Mouse (Mus musculus) 416B (cell line): ENCODE data around the gene Slmap.
"Not testable (repeated sequence)": the region's sequence is repeated elsewhere in the genome, so short reads cannot be mapped to it uniquely, and the experiment has no call there.

Source experiments
- DNase-seq: peaks from one replicate; pipeline ENCODE4 v3.0.0; 2011; ENCODE audit warnings: low read depth

The Slmap gene

DNA sequence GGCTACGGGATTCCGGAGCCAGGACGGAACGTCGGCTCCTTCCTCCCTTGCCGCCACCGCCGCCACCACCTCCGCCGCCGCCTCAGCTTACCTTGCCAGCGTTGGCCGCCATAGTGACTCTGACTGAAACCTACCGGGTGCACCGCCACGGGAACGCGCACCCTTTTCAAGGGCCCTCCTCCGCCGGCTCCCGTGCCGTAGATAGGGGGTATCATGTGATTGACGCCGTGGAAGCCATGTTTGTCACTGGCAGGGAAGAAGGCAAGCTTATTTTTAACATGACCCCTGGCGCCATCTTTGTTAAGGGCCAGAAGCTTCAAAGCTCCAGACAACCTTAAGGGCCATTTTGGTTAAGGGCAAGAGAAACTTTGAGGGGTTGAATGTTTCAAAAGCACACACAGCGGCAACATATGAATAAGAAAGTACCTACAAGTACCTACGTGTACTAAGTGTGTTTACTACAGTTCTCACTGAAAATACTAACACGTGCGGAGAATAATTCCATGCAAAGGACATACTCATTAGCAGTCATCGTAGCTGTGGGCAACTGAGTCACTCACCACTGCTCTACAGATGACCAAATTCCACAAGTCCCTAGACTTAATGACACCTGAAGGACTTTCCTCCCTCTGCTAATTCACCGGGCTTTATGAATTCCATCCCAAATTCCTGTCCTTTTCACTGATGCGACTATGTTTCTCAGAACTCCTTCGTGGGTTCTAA lies at the start of gene Slmap:
TSS of gene Slmap (minus strand) at position 175 of the 723 bp plus-strand sequence.
- peak; percentile 99 for DNase-seq

DNA sequence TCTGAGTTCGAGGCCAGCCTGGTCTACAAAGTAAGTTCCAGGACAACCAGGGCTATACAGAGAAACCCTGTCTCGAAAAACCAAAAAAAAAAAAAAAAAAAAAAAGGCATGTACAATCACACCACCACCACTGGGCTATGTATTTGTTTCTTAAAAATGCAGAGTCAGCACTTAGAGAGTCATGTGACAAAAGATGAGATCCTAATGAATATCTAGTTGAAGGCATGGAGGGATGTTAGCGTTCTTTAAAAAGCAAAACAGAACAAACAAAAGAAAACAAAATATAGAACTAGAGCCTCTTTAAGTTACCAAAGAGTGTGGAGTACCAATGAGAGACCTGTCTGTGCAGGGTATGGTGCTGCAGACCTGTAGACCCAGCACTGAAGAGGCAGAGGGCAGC lies 48.9 kb upstream of the Slmap start:
- no peak for DNase-seq

DNA sequence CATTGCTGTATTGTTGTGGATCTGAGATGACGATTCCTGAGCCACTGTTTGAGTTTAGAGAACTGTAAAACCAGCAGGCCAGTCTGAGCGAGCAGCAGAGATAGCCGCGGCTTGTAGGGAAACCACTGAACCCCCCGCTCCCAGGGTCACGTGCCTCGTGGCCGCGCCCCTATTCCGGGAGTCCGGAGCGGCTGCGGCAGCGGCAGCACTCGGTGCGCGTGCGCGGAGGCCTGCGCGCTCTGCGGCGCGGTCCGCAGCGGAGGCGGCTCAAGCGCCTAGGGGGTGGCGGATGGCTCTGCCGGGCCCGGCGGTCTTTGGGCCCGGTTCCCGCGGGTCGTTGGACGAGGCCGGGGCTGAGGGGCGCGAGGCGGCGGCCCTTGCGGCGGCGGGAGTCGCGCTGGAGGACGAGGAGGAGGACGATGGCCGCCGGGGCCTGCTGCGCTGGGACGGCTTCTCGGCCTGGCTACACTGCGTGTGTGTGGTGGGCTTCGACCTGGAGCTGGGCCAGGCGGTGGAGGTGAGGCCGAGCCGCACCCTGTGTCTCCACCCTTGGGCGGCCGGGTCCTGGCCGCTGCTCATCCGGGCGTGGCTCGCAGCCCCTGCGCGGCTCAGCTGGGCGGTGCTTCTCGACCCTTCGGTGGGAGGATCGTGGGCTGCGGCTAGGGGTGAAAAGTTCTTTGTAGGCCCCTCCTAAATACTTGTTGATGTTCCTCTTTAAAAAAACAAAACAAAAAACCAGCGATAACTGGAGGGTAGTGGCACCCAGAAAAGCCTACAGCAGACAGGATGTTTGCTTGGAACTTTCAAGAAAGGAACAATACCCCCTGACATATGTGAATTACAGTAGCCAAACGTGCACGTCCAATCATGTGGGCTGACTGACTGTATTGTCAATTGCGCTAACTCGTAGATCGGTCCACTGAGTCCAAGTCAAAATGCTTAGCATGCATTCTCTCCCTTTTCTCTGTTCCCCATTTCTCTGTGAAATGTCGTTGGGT lies 44.9 kb upstream of the Slmap start:
- peak; percentile 91 for DNase-seq

DNA sequence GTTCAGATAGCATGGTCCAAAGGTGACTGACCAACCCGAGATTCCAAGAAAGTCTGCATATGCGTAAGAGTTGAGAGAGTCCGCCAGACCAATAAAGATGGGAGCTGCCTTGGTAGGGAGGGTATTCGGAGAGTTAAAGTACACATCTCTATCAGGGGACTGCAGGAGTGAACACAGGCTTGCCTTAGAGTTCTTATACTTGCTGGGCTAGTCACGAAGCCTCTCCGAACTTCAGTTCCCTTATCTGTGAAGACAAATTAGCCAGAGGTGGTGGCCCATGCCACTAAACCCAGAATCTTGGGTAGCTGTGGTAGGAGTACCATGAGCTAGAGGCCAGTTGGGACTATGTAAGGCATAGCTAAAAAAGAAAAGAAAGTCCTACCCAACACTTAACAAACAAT lies 44.1 kb upstream of the Slmap start:
- no peak for DNase-seq

DNA sequence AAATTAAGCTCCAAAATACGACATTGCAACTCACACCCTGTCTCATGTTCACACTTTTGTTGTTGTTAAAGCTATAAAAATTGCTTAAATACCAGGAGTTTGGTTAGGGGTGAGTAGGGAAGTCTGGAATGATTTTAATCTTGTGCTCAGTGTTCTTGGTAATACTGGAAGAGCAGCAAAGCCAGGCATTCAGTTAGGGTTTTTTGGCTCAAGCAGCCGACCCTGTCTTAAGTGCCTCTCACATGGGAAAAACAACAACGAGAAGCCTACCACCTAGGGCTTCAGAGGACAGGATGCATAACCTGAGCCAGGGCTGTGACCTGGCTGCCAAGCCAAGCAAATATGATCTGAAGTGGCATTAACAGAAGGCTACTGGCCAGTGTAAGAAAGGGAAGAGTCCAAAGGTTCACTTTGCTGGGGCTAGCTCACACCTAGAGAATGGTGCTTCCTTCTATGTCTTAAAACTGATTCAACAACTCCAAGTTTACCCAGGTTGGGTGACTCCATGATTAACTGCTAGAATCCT lies 41.6 kb upstream of the Slmap start:
- no peak for DNase-seq

DNA sequence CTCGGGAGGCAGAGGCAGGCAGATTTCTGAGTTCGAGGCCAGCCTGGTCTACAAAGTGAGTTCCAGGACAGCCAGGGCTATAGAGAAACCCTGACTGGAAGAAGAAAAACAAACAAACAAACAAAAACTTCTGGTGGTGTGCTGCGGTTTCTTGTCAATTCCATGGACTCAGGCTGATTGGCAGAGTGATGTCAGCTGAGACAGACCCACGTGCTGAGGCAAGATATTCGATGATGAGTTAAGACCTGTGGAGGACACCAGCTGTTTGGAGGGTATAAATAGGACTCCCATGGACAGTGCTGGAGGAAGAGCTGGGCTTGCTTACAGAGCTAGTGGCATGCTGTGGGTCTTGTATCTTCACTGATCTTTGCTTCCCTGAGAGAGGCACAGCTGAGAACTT lies 38.8 kb upstream of the Slmap start, which contains the start of gene Dennd6a:
TSS of gene Dennd6a (plus strand) at position 301 of the 400 bp plus-strand sequence.
- DNase-seq, result not testable (repeated sequence)

DNA sequence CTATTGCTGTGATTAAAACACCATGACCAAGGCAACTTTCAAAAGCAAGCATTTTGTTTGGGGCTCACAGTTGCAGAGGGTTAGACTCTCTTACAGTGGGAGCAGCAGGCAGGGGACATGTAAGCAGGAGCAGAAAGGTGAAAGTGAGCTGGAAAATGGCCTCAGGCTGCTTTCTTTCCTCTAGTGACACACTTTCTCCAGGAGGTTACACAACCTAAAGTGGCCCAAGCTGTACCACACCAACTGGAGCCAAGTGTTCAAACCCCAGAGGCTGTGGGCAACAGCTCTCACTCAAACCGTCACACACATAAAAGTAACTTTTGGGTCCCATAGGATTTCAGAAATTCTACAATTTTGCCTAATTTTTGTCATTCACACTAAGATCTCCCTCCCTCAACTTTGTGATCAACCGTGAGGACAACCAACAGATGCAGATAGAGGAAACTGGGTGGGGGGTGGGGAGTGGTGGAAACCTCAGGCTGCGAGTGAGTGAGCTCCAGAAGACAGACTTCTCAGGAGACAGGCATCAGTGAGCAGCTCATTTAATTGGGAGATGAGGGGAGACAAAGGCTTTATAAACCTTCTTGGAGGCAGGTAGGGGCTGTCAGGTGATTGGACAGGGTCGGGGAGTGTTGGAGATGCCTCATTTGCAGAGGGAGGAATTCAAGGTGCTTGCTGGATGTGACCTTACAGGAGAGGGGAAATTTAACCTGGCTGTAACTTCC lies 37.4 kb upstream of the Slmap start:
- DNase-seq, result peak; percentile 38

DNA sequence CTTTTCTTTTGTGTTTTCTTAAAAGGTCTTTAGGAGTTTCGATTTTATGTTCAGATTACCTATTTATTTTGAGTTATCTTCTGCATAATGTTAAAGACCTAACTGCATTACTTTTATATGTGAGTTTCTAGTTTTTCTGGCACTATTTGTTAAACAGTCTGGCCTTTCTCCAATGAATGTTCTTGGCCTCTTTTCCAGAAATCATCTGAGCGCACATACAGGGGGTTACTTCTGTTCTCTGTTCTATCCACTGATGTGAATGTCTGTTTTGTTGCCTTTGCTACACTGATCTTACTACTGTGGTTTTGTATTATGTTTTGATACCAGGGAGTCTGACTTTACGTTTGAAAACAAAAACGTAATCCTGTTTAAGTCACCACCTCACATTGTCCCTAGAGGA lies 35.1 kb upstream of the Slmap start:
- DNase-seq, result no peak

DNA sequence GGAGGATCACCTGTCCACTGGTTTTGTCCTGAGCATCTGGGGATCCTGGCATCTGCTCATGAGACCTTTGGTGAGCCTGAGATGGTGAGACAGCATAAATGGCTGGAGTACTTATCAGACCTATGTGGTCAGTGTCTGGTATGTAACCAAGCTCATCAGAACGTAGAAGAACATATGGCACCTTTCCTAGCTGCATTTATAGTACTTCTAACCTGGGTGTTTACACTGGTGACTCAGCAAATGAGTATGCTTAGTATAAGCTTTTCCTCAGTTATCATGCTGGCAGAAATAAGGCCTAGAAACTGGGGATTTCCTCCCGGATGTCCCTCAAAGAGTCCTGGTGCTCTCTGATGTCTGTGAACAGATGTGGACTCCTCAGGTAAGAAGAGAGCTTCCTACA lies 27.5 kb upstream of the Slmap start:
- no peak for DNase-seq

DNA sequence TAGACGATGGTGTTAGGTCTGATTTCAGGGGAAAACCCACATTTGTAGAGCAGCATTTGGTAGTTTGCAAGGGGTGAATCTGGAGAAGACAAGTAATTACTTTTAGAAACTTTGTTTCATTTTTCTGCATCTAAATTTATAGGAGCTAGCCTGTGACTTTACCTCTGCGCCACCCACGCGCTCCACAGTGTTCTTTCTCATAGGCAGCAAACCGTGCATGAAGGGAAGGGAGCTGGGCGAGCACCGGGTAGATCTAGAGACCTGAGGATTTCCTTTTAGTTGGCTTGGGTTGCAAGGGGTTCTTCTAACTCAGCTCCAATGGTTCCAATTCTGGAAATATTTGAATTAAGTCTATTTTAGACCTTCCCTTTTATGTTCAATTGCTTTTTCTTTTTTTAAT lies 23.8 kb upstream of the Slmap start:
- DNase-seq, result no peak

DNA sequence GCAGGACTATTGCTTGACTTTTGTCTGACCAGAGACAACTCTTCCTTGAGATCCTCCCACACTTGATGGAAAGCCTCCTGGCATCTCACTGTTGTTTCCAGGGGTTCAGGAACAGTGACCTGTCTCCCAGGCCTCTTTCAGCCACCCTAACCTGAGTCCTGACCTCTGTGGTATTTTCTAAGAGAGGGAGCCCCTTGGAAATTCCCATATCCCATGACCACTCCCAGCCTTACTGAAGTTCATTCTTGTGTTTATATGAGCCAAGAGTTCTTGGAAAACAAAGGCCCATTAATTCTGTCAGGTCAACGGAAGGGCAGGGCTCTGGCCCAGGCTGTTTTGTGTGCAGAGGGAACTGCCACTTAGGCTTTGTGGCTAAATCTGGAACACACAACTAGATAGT lies 22.9 kb upstream of the Slmap start:
- DNase-seq, result no peak

DNA sequence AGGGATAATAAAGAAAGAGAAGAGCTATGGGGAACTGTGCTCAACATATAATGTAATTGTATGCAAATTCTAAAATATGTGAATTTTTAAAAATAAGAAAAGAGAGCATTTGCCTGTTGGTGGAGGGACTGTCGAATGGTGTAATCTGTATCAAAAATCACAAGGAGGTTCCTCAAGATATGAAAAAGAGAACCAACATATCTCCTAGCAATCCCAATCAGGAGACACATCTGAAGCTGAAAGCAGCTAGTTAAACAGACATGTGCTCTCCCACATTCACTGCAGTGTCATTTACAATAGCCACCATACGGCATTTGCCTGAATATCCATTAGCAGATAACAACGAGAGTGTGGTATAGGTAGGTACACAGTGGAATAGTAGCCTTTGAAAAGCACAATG lies 18.1 kb upstream of the Slmap start:
- DNase-seq, result peak; percentile 49

DNA sequence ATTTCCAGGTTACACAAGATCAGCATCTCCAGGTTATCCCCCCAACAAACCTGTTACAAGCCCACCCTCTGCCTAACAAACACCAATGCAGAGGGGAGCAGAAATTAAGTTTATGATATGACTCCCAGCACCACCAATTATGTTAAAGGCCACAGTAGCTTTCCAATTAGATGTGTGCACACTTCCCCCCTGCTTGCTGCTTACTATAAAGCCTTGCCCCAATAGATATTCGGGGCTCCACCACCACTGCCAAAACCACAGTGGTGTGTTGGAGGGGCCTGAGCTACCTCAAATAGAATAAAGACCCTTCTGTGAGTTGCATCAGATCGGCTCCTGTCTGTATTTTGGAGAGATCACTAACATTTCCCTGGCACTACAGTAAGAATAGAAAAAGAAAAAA lies 17.7 kb upstream of the Slmap start:
- DNase-seq, result no peak

DNA sequence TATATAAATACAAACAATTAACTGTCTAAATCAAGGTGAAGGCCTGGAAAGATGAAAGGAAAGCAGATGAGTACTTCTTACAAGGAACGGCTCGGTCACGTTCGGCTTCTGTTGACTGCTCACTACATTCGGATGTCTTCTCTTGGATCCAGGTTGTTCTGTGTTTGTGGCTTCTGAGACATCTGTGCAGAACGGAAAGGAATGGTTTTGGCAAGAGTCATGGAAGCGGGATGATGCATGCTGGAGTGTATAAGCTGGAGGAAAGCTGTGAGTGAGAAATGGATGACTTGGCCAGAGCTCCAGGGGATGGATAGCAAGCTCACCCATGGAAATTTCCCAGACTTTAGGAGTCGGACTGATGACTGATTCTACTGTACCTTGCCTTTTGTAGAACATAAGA lies 16.0 kb upstream of the Slmap start:
- DNase-seq, result no peak

DNA sequence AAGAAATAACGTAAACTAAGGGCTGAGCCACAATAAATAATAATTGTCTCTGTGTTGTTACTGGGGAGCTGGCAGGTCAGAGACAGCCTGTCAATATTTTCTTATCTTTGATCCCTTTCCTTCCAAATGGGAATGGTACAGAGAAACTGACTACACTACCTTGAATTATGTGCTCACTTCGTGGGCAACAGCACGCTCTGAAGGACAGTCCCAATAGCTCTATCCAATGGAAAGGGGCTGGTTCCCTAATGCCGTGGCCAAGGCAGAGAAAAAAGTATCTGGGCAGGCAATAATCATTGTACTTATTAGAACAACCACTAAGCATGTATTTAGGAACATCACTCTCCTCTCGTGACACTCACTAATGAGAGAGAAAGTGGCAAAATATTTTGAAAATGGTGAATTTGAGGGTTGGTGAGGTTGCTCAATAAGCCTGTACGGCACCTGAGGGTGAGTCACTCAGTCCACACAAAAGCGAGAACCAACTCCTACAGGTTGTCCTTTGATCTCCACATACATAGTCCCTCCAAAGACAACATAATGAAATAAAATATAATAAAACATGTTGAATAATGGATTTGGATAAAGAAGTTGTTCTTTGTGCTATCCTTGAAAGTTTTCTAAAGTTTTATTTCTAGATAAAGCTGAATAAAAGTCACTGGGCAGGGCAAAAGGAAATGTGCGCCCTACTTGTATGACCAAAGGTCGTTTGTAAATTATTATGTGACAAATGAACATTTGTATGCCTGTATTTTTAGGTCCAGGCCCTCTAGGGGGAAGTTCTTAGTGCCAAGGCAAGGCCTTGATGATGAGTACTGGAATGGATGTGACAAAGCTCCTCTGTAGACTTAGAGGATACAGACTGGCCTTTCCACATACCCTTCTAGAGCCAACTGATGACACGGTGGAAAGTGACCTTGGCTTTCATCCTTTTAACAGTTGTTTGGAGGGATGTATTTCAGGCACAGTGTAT lies 13.1 kb upstream of the Slmap start:
- peak; percentile 28 for DNase-seq

DNA sequence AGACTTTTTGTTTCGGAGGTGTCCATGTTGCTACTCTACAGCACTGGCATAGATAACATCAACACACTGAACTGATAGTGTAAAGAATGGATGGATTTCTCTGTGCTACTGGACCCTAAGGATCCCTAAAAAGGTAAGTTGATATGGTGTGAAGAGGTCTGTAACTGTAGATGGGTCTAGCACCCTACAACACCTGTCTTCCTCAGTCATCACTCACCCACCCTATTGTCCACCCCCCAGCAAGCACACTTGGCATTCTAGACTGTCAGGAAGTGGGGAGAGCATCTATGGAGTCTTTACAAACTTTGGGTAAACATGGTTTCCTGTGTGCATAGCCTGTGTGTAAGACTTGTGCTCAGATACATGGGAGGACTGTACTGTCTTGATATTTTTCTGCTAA lies 7.4 kb upstream of the Slmap start:
- no peak for DNase-seq

DNA sequence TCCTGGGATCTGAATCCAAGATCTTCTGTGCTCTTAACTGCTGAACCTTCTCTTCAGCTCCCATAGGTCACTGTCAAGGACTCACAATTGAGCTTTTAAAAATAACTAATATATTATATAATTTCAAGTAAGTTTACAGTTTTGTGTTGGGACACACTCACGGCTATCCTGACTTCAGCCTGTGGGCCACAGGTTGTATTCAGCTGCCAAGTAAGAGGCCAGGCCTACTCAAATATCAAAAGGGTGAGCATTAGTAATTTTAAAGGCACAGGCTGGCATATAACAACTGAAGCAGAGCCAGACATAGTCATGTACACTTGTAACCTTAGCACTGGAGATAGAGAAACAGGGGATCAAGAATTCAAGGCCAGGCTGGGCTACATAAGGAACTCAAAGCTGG lies 5.8 kb upstream of the Slmap start:
- no peak for DNase-seq

DNA sequence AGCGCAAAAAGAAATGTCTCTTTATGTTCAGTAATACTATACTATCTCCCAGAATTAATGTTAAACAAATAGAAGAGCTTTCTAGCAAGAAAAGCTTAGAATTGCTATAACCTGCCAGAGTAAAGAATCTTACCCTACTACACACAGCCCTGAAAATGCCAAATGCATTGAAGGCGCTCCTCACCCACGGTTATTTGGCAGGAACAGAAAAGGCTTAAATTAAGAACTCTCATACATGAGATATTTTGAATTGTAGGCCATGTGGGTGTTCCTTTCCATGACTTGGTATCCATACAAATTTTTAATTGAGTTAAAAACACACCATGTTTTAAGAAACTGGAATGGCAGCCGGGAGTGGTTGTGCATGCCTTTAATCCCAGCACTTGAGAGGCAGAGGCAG lies 4.5 kb upstream of the Slmap start:
- DNase-seq, result no peak

DNA sequence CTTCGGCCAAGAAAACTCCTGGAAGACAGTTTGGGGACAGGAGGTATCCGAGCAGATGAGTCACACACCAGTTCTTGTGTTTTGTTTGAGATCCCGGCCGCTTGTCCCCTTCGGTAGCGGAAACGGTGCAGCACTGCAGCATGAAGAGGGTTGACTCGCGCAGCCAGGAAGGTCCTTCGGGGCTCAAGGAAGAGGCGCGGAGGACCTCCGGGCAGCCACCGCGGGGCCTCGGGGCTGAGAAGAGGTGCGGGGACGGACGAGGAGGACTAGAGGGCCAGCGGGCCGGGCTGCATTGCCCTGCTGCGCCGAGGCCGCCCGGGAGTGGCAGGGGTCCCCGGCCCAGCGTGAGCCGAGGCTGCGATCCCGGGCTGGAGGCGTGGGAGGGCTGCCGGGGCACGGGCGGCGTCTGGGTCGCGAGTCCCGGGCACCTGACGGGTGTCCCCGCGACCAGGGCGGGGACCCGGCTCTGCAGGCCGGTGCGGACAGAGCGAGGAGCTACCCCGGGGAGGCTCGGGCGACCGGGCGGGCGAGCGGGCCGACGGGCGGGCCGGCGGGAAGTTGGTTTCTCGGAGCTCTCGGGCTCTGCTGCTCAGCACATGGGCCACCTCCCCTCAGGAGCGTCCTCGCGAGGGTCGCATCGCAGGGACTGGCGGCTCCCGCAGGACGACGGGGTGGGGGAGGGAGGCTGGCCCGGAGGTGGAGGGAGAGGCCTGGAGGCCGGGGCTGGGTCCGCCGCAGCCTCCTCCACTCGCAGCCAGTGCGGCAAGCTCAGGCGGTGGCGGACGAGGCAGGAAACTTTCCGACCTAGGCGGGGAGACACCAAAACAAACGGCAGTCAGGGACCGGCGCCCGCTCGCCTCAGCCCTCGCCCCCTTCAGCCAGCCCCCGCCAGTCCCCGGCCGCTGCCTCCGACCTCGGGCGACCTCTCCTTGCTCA lies 642 bp downstream of the Slmap start:
- DNase-seq, result peak; percentile 77

DNA sequence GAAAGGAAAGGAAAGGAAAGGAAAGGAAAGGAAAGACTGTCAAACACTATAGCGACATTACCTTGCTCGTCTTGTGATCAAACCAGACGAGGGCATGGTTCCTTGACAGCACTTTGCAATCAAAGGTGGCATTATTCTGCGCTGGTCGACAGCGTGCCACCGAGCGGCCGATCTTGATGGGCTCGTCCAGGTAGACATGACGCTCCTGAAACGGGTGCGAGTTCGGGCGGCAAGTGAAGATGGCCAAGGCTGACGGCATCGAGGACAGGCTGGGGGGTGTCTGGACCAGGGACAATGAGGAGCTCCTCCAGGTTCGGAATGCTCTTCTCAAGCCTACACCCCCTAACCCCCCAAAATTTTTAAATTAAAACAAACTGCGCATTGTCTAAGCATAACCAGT lies 1.5 kb downstream of the Slmap start:
- no peak for DNase-seq
